Mouse (Mus musculus): ENCODE results near the gene Dhh. TPM values are rescaled to one million over a fixed set of nuclear protein-coding genes. Genes with fewer than 3 reads are reported as not detected.
A peak's percentile ranks its signal among the peaks of the same experiment; 100 is the strongest.

Dhh gene
- polyA plus RNA-seq, 1 experiment from 2014 or later, result 2.9 TPM

DNA sequence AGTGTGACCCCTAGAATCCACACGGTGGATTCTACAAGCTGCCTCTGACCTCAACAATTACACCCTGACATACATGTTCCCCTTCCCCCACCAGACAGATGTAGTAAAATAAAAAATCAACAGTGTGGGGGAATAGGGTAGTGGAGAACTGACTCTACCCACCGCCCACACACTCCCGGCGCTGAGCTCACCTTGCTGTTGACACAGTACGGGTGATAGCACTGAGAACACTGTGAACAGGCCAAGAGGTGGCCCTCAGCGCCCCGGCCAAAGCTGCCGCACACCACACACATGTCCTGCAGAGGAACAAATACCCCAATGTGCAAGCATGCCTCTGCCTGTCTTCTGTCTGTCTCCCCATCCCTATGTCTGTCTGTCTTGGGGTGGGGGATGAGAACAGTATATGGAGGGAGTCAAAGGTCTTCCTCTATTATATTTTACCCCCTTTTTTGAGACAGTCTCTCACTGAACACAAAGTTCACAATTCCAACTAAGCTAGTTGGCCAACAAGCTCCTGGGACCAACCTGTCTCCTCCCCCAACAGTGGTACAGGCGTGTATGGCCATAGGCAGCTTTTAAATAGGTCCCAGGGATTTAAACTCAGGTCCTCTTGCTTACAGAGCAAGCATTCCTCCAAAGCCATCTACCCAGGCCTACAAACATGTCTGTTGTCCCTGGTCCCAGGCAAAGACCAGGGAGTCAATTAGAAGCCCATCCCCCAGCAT lies 38.9 kb downstream of the Dhh start:
- no peak overlapping the region for H3K4me3 ChIP-seq (replicated peaks; ENCODE audit: low read depth, low read length)
- ATAC-seq (replicated peaks; ENCODE audit: low FRiP score, low read depth) (no peak), DNase-seq (ENCODE audit: low spot score) (no peak)
- TF ChIP-seq CTCF (IDR thresholded peaks at IDR 0.05; ENCODE audit: low read depth), result no peak
- WGBS, result 66% methylated on average over 9 of the region's 9 CpGs
- H3K4me2 ChIP-seq (ENCODE audit: low read length), result no peak overlapping the region
- H3K27ac ChIP-seq, result no peak overlapping the region
- no peak overlapping the region for H3K9ac ChIP-seq (ENCODE audit: low read depth, low read length)
- no peaks in the 10 kb centered on the region for H3K9me3 ChIP-seq (replicated peaks; ENCODE audit: low read length)
- no peaks in the 10 kb centered on the region for H3K4me1 ChIP-seq (replicated peaks; ENCODE audit: insufficient read depth, low read length)
- H3K36me3 ChIP-seq (ENCODE audit: insufficient read depth, low read length), result peaks cover 97% of the 10 kb centered on the region
- H3K27me3 ChIP-seq (ENCODE audit: insufficient read depth, low read length), result no peaks in the 10 kb centered on the region

- Histone ChIP-seq H3K9me3 (replicated peaks; ENCODE audit: low read length) (no peaks in the 10 kb centered on the region), H3K4me2 (ENCODE audit: low read length) (no peak overlapping the region), H3K36me3 (ENCODE audit: insufficient read depth, low read length) (peaks cover 95% of the 10 kb centered on the region), H3K27me3 (ENCODE audit: insufficient read depth, low read length) (no peaks in the 10 kb centered on the region), H3K27ac (no peak overlapping the region), H3K9ac (ENCODE audit: low read depth, low read length) (no peak overlapping the region), H3K4me3 (replicated peaks; ENCODE audit: low read depth, low read length) (no peak overlapping the region), H3K4me1 (replicated peaks; ENCODE audit: insufficient read depth, low read length) (no peaks in the 10 kb centered on the region)
- 94% methylated on average over 16 of the region's 16 CpGs for WGBS
- TF ChIP-seq CTCF (IDR thresholded peaks at IDR 0.05; ENCODE audit: low read depth), result no peak
- DNase-seq (ENCODE audit: low spot score) (no peak), ATAC-seq (replicated peaks; ENCODE audit: low FRiP score, low read depth) (no peak)
These were observed 44.1 kb downstream of the Dhh start for GRCm38 (mm10) chr15:98854214-98854613.

DNA sequence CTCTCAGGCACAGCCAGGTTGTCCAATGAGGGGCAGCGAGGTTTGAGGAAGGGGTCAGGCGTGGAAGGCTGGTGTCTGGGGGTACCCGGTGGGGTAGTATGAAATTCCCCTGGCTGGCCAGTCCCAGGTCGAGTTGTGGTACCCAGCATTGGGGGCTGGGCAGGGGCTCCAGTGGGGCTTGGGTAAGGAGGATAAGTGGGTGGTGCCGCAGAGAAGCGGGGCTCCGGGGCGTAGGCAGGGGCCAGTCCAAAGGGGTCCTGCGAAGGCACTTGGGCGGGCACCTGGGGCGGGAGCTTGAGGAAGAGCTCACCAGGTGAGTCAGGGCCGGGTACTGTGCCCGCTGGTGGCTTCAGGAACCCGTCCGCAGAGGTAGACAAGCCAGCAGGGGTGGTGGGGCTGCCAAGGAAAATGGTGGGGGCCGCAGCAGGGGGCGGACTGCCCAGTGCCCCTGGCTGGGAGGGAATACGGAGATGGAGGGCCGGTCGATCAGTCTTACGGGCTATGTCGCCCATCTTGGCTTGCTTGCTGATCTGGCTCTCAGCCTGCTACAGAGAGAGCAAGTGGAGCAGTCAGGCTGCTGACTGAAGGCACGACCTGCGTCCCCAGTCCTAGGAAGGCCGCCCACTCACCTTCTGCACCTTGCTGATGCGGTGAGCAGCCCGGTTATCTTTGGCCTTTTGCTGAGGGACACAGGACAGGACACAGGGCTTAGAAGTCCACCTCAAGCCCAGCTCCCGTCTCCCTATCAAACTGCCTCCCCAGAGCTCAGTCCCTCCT lies 45.0 kb downstream of the Dhh start:
- H3K27me3 ChIP-seq (ENCODE audit: insufficient read depth, low read length), result no peaks in the 10 kb centered on the region
- H3K27ac ChIP-seq, result no peak overlapping the region
- no peak for DNase-seq (ENCODE audit: low spot score)
- no peak overlapping the region for H3K4me3 ChIP-seq (replicated peaks; ENCODE audit: low read depth, low read length)
- ATAC-seq (replicated peaks; ENCODE audit: low FRiP score, low read depth), result no peak
- H3K36me3 ChIP-seq (ENCODE audit: insufficient read depth, low read length), result peaks cover 94% of the 10 kb centered on the region
- no peak for TF ChIP-seq CTCF (IDR thresholded peaks at IDR 0.05; ENCODE audit: low read depth)
- no peak overlapping the region for H3K4me2 ChIP-seq (ENCODE audit: low read length)
- no peaks in the 10 kb centered on the region for H3K9me3 ChIP-seq (replicated peaks; ENCODE audit: low read length)
- H3K9ac ChIP-seq (ENCODE audit: low read depth, low read length), result no peak overlapping the region
- no peaks in the 10 kb centered on the region for H3K4me1 ChIP-seq (replicated peaks; ENCODE audit: insufficient read depth, low read length)
- 92% methylated on average over 28 of the region's 28 CpGs for WGBS

DNA sequence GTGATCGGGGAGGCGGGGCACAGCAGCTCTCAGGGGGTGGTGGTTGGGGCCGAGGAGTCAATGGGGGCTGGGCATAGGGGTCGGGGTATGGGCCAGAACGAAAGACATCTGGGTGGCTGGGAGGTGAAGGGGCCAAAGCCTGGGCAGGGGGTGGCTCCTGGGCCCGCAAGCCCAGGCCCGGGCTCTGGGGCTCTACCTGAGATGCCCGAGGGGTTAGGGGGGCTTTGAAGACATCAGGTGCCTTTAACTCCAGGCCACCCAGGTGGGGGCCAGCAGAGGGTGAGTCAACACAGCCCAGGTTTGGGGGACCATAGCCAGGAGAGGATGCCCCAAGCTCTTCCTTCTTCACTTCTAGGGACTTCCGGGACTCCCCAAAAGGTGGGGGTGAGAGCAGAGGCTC lies 45.6 kb downstream of the Dhh start:
- WGBS, result 80% methylated on average over 9 of the region's 9 CpGs
- peaks cover 93% of the 10 kb centered on the region for H3K36me3 ChIP-seq (ENCODE audit: insufficient read depth, low read length)
- H3K4me2 ChIP-seq (ENCODE audit: low read length), result no peak overlapping the region
- no peak overlapping the region for H3K27ac ChIP-seq
- H3K4me3 ChIP-seq (replicated peaks; ENCODE audit: low read depth, low read length), result no peak overlapping the region
- no peaks in the 10 kb centered on the region for H3K4me1 ChIP-seq (replicated peaks; ENCODE audit: insufficient read depth, low read length)
- TF ChIP-seq CTCF (IDR thresholded peaks at IDR 0.05; ENCODE audit: low read depth), result no peak
- ATAC-seq (replicated peaks; ENCODE audit: low FRiP score, low read depth), result 0 out of 2 replicates have a peak, but pooled peaks have one; percentile 6
- H3K27me3 ChIP-seq (ENCODE audit: insufficient read depth, low read length), result no peaks in the 10 kb centered on the region
- H3K9me3 ChIP-seq (replicated peaks; ENCODE audit: low read length), result no peaks in the 10 kb centered on the region
- H3K9ac ChIP-seq (ENCODE audit: low read depth, low read length), result no peak overlapping the region
- no peak for DNase-seq (ENCODE audit: low spot score)

DNA sequence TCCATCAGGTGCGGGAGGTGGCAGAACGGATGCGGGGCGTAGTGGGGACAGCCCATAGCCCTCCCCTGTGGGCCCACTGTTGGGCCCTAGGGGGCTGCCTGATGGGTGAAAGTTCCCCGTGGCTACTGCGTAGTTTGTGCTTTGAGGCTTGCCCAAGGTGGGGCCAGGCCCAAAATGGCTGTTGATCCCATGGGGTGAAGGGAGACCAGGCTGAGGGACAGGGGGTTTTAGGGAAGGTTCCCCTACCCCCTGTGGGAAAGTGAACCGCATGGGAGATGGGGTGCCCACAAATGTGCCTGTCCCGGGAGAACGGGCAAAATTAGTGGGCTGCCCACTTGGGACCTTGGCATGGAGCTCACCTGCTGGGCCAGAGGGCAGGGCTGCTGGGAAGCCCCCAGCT lies 46.3 kb downstream of the Dhh start:
- TF ChIP-seq CTCF (IDR thresholded peaks at IDR 0.05; ENCODE audit: low read depth), result no peak
- no peak for ATAC-seq (replicated peaks; ENCODE audit: low FRiP score, low read depth)
- Histone ChIP-seq H3K4me3 (replicated peaks; ENCODE audit: low read depth, low read length) (no peak overlapping the region), H3K36me3 (ENCODE audit: insufficient read depth, low read length) (peaks cover 90% of the 10 kb centered on the region), H3K27ac (no peak overlapping the region), H3K9me3 (replicated peaks; ENCODE audit: low read length) (no peaks in the 10 kb centered on the region), H3K4me2 (ENCODE audit: low read length) (no peak overlapping the region), H3K4me1 (replicated peaks; ENCODE audit: insufficient read depth, low read length) (no peaks in the 10 kb centered on the region), H3K9ac (ENCODE audit: low read depth, low read length) (no peak overlapping the region), H3K27me3 (ENCODE audit: insufficient read depth, low read length) (no peaks in the 10 kb centered on the region)
- no peak for DNase-seq (ENCODE audit: low spot score)
- WGBS, result 94% methylated on average over 9 of the region's 9 CpGs

GRCm38 (mm10) chr15:98851229-98851818 lies 47.0 kb downstream of the Dhh start:
- DNase-seq (ENCODE audit: low spot score), result no peak
- Histone ChIP-seq H3K27me3 (ENCODE audit: insufficient read depth, low read length) (no peaks in the 10 kb centered on the region), H3K9ac (ENCODE audit: low read depth, low read length) (no peak overlapping the region), H3K36me3 (ENCODE audit: insufficient read depth, low read length) (peaks cover 90% of the 10 kb centered on the region), H3K4me2 (ENCODE audit: low read length) (no peak overlapping the region), H3K27ac (no peak overlapping the region), H3K4me3 (replicated peaks; ENCODE audit: low read depth, low read length) (no peak overlapping the region), H3K4me1 (replicated peaks; ENCODE audit: insufficient read depth, low read length) (no peaks in the 10 kb centered on the region), H3K9me3 (replicated peaks; ENCODE audit: low read length) (no peaks in the 10 kb centered on the region)
- WGBS, result 90% methylated on average over 21 of the region's 21 CpGs
- no peak for TF ChIP-seq CTCF (IDR thresholded peaks at IDR 0.05; ENCODE audit: low read depth)
- ATAC-seq (replicated peaks; ENCODE audit: low FRiP score, low read depth), result no peak

Measured in kidney, postnatal 0 days (tissue).